Mouse (Mus musculus) heart, adult 2 months (tissue): Measurements from ENCODE around the gene Suz12.
"Not testable (repeated sequence)": the region's sequence is repeated elsewhere in the genome, so short reads cannot be mapped to it uniquely, and the experiment has no call there.

Source experiments
- CTCF ChIP-seq: fragments of 200-600 bp; IDR thresholded peaks from 2 replicates; pipeline ENCODE4 v1.8.1; 2022; ENCODE audit warnings: antibody characterized with exemption, mild to moderate bottlenecking, moderate library complexity
- POLR2A ChIP-seq: fragments of 200-500 bp; IDR thresholded peaks from 2 replicates; pipeline ENCODE4 v1.6.1; 2011; ENCODE audit warnings: mild to moderate bottlenecking, low read depth, low read length, control low read depth; ENCODE audit not compliant: insufficient read depth

- TF ChIP-seq CTCF, POLR2A: not testable (repeated sequence)
Observed at GRCm38 (mm10) chr11:79977747-79978146, 15.2 kb upstream of the Suz12 start.
